Mouse (Mus musculus): ENCODE measurements around the gene Itgb7. TPM values are rescaled to one million over a fixed set of nuclear protein-coding genes. Genes with fewer than 3 reads are reported as not detected.

Itgb7 gene
- total and polyA plus RNA-seq, 2 experiments from 2014 or later = 0.23 to 0.79 TPM

DNA sequence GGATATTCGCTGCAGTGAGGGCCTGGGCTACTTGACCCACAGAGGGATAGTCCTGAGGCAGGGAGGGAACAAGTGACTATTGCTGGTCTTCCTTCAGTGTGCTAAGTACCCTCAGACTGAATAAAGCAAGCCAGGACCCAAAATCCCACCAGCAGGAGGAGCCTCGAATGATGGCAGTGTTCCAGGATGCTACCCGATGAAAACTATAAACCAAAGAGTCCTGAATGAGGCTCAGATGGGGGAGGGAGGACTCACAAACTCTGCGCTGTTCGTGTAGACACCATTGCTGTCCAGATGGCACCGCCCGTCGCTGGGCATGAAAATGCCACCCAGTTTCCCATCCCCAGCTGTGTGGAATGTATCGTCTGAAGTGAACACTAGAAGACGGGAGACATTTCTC lies 9.4 kb downstream of the Itgb7 start:
- H3K27me3 ChIP-seq (ENCODE audit: control insufficient read depth, insufficient read depth, low read length) = peaks cover 25% of the 10 kb centered on the region
- H3K9me3 ChIP-seq (replicated peaks; ENCODE audit: control insufficient read depth, low read length) = no peaks in the 10 kb centered on the region
- no peaks in the 10 kb centered on the region for H3K36me3 ChIP-seq (replicated peaks; ENCODE audit: control insufficient read depth, insufficient read depth, low read length)
- H3K4me2 ChIP-seq (ENCODE audit: low read depth, low read length) = no peak overlapping the region
- DNase-seq (ENCODE audit: low spot score) = no peak
- H3K4me1 ChIP-seq (ENCODE audit: control insufficient read depth, insufficient read depth) = peaks cover 12% of the 10 kb centered on the region
- no peak overlapping the region for H3K4me3 ChIP-seq (ENCODE audit: low read depth, low read length)
- H3K27ac ChIP-seq (ENCODE audit: low read depth) = no peak overlapping the region
- TF ChIP-seq CTCF (IDR thresholded peaks at IDR 0.05; ENCODE audit: low read depth) = no peak; the same call in 1 of the 2 replicates
- no peak for TF ChIP-seq EP300 (IDR thresholded peaks at IDR 0.05; ENCODE audit: low read depth)
- H3K9ac ChIP-seq (replicated peaks; ENCODE audit: low read depth, low read length) = no peak overlapping the region
- no peak for ATAC-seq (ENCODE audit: insufficient read depth, low read depth)
- WGBS = 54% methylated on average over 10 of the region's 10 CpGs

DNA sequence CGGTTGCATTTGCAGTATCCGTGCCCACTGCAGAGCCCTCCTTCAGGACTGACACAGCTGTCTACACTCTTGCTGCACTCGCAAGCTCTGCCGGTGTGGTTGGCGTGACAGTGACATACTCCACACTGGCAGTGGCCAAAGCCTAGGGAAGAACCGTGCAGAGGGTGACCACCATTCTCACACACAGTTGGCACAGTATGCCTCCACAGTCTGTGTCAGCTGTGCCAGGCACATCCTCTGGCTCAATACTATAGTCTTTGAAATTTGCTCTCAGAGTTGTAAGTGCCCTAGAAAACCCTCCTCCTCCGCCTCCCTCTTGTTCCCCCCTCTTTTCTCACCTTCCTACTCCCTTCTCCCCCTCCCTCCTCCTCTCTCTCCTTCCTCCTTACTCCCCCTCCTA lies 14.4 kb downstream of the Itgb7 start:
- no peak overlapping the region for H3K4me2 ChIP-seq (ENCODE audit: low read depth, low read length)
- no peak overlapping the region for H3K4me3 ChIP-seq (ENCODE audit: low read depth, low read length)
- TF ChIP-seq EP300 (IDR thresholded peaks at IDR 0.05; ENCODE audit: low read depth) (no peak), CTCF (IDR thresholded peaks at IDR 0.05; ENCODE audit: low read depth) (no peak)
- no peaks in the 10 kb centered on the region for H3K9me3 ChIP-seq (replicated peaks; ENCODE audit: control insufficient read depth, low read length)
- H3K36me3 ChIP-seq (replicated peaks; ENCODE audit: control insufficient read depth, insufficient read depth, low read length) = peaks cover 44% of the 10 kb centered on the region
- DNase-seq (ENCODE audit: low spot score) (no peak), ATAC-seq (ENCODE audit: insufficient read depth, low read depth) (no peak)
- no peak overlapping the region for H3K27ac ChIP-seq (ENCODE audit: low read depth)
- 0 out of 2 replicates have a peak, but pooled peaks cover 1% of the 10 kb centered on the region for H3K27me3 ChIP-seq (ENCODE audit: control insufficient read depth, insufficient read depth, low read length)
- 60% methylated on average over 7 of the region's 7 CpGs for WGBS
- H3K9ac ChIP-seq (replicated peaks; ENCODE audit: low read depth, low read length) = no peak overlapping the region
- no peaks in the 10 kb centered on the region for H3K4me1 ChIP-seq (ENCODE audit: control insufficient read depth, insufficient read depth)

DNA sequence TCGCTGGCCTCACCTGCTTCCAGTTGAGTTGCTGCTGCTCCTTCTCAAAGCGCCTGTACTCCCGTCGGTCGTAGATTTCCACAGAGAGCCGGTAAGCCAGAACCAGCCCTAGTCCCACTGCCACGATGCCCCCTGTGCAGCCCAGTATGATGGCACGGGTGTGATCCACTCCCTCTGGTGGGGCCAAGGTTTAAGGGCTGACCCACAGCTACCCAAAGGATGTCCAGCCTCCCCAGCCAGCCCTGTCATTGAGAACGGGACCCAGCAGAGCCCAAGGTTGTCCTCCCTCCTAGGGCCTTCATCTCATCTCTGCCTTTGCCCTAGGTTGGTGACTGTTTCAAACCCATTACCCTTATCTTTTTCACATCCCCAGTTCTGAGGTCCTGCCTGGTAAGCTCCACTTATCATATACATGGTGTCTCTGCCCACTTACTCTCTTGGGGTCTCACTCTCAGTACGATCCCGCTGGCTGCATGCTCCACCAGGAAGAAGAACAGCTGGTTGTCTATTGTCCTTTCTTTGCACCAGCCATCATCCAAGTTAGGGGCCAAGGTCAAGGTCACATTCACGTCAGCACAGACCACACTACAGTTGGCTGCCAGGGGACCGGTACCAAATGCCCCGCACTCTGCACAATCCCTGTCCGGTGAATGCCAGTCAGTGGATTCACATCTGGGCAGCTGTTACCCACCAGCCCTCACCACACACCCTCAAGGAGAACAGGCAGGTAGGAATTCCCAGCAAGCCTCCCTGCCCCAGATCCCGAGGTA lies 15.1 kb downstream of the Itgb7 start:
- H3K36me3 ChIP-seq (replicated peaks; ENCODE audit: control insufficient read depth, insufficient read depth, low read length) = peaks cover 51% of the 10 kb centered on the region
- no peaks in the 10 kb centered on the region for H3K27me3 ChIP-seq (ENCODE audit: control insufficient read depth, insufficient read depth, low read length)
- H3K4me2 ChIP-seq (ENCODE audit: low read depth, low read length) = no peak overlapping the region
- no peak overlapping the region for H3K4me3 ChIP-seq (ENCODE audit: low read depth, low read length)
- no peak overlapping the region for H3K9ac ChIP-seq (replicated peaks; ENCODE audit: low read depth, low read length)
- H3K27ac ChIP-seq (ENCODE audit: low read depth) = no peak overlapping the region
- H3K9me3 ChIP-seq (replicated peaks; ENCODE audit: control insufficient read depth, low read length) = no peaks in the 10 kb centered on the region
- 73% methylated on average over 16 of the region's 16 CpGs for WGBS
- no peak for DNase-seq (ENCODE audit: low spot score)
- ATAC-seq (ENCODE audit: insufficient read depth, low read depth) = no peak
- TF ChIP-seq CTCF (IDR thresholded peaks at IDR 0.05; ENCODE audit: low read depth) (no peak), EP300 (IDR thresholded peaks at IDR 0.05; ENCODE audit: low read depth) (no peak)
- H3K4me1 ChIP-seq (ENCODE audit: control insufficient read depth, insufficient read depth) = no peaks in the 10 kb centered on the region

GRCm38 (mm10) chr15:102215624-102216023 lies 16.1 kb downstream of the Itgb7 start:
- H3K27ac ChIP-seq (ENCODE audit: low read depth) = no peak overlapping the region
- TF ChIP-seq EP300 (IDR thresholded peaks at IDR 0.05; ENCODE audit: low read depth) = no peak
- TF ChIP-seq CTCF (IDR thresholded peaks at IDR 0.05; ENCODE audit: low read depth) = no peak
- H3K4me1 ChIP-seq (ENCODE audit: control insufficient read depth, insufficient read depth) = no peaks in the 10 kb centered on the region
- no peaks in the 10 kb centered on the region for H3K9me3 ChIP-seq (replicated peaks; ENCODE audit: control insufficient read depth, low read length)
- H3K4me2 ChIP-seq (ENCODE audit: low read depth, low read length) = no peak overlapping the region
- no peak overlapping the region for H3K9ac ChIP-seq (replicated peaks; ENCODE audit: low read depth, low read length)
- ATAC-seq (ENCODE audit: insufficient read depth, low read depth) = no peak
- H3K4me3 ChIP-seq (ENCODE audit: low read depth, low read length) = no peak overlapping the region
- WGBS = 67% methylated on average over 6 of the region's 6 CpGs
- no peaks in the 10 kb centered on the region for H3K27me3 ChIP-seq (ENCODE audit: control insufficient read depth, insufficient read depth, low read length)
- peaks cover 55% of the 10 kb centered on the region for H3K36me3 ChIP-seq (replicated peaks; ENCODE audit: control insufficient read depth, insufficient read depth, low read length)
- no peak for DNase-seq (ENCODE audit: low spot score)

- H3K9me3 ChIP-seq (replicated peaks; ENCODE audit: control insufficient read depth, low read length) = no peaks in the 10 kb centered on the region
- H3K27ac ChIP-seq (ENCODE audit: low read depth) = no peak overlapping the region
- ATAC-seq (ENCODE audit: insufficient read depth, low read depth) (no peak), DNase-seq (ENCODE audit: low spot score) (no peak)
- TF ChIP-seq EP300 (IDR thresholded peaks at IDR 0.05; ENCODE audit: low read depth) (no peak), CTCF (IDR thresholded peaks at IDR 0.05; ENCODE audit: low read depth) (no peak)
- no peak overlapping the region for H3K4me3 ChIP-seq (ENCODE audit: low read depth, low read length)
- H3K36me3 ChIP-seq (replicated peaks; ENCODE audit: control insufficient read depth, insufficient read depth, low read length) = peaks cover 70% of the 10 kb centered on the region
- H3K4me2 ChIP-seq (ENCODE audit: low read depth, low read length) = no peak overlapping the region
- no peaks in the 10 kb centered on the region for H3K4me1 ChIP-seq (ENCODE audit: control insufficient read depth, insufficient read depth)
- 68% methylated on average over 2 of the region's 2 CpGs for WGBS
- H3K27me3 ChIP-seq (ENCODE audit: control insufficient read depth, insufficient read depth, low read length) = no peaks in the 10 kb centered on the region
- no peak overlapping the region for H3K9ac ChIP-seq (replicated peaks; ENCODE audit: low read depth, low read length)
Observed at GRCm38 (mm10) chr15:102214132-102214531, 17.6 kb downstream of the Itgb7 start.

DNA sequence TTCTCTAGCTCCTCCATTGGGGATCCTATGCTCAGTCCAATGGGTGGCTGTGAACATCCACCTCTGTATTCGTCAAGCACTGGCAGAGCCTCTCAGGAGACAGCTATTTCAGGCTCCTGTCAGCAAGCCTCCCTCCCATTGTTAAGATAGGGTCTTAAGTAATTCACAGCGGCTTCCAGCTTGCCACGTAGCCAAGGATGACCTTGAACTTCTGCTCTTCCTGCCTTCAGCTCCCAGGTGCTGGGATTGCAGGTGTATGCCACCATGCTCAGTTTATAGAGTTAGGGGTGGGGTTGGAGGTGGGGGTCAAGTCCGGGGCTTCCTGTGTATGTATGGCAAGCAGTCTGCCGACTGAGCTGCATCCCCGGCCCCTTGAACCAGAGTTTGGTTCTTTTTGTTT lies 19.8 kb downstream of the Itgb7 start:
- Histone ChIP-seq H3K4me1 (ENCODE audit: control insufficient read depth, insufficient read depth) (no peaks in the 10 kb centered on the region), H3K4me2 (ENCODE audit: low read depth, low read length) (no peak overlapping the region), H3K4me3 (ENCODE audit: low read depth, low read length) (no peak overlapping the region), H3K27me3 (ENCODE audit: control insufficient read depth, insufficient read depth, low read length) (no peaks in the 10 kb centered on the region), H3K9ac (replicated peaks; ENCODE audit: low read depth, low read length) (no peak overlapping the region), H3K9me3 (replicated peaks; ENCODE audit: control insufficient read depth, low read length) (no peaks in the 10 kb centered on the region), H3K36me3 (replicated peaks; ENCODE audit: control insufficient read depth, insufficient read depth, low read length) (peaks cover 91% of the 10 kb centered on the region), H3K27ac (ENCODE audit: low read depth) (no peak overlapping the region)
- ATAC-seq (ENCODE audit: insufficient read depth, low read depth) (no peak), DNase-seq (ENCODE audit: low spot score) (no peak)
- 56% methylated on average over 6 of the region's 6 CpGs for WGBS
- TF ChIP-seq CTCF (IDR thresholded peaks at IDR 0.05; ENCODE audit: low read depth) = no peak
